Mouse (Mus musculus): ENCODE data around the gene Gpatch3.
A peak's percentile ranks its signal among the peaks of the same experiment; 100 is the strongest.

Gpatch3 gene

GRCm38 (mm10) chr4:133574070-133574842, at the start of gene Gpatch3:
Gene Gpatch3 (plus strand): TSS chr4:133574745.
- peak; percentile 87 for DNase-seq (ENCODE audit: low spot score in 2 of 2)

- DNase-seq (ENCODE audit: low spot score in 2 of 2), result no peak
Observed at GRCm38 (mm10) chr4:133527788-133528187, 46.8 kb upstream of the Gpatch3 start.

GRCm38 (mm10) chr4:133532777-133533176, 41.8 kb upstream of the Gpatch3 start:
- no peak for DNase-seq (ENCODE audit: low spot score in 2 of 2)

GRCm38 (mm10) chr4:133536081-133536480, 38.5 kb upstream of the Gpatch3 start:
- DNase-seq (ENCODE audit: low spot score in 2 of 2), result no peak

GRCm38 (mm10) chr4:133536652-133537051, 37.9 kb upstream of the Gpatch3 start:
- no peak for DNase-seq (ENCODE audit: low spot score in 2 of 2)

- peak; percentile 94 to 96 for DNase-seq (ENCODE audit: low spot score in 2 of 2)
Observed at GRCm38 (mm10) chr4:133545272-133546231, 29.0 kb upstream of the Gpatch3 start, which contains the start of gene Nudc. Gene Nudc (minus strand): TSS chr4:133545996.

GRCm38 (mm10) chr4:133552029-133552428, 22.5 kb upstream of the Gpatch3 start:
- DNase-seq (ENCODE audit: low spot score in 2 of 2), result no peak

GRCm38 (mm10) chr4:133552768-133553447, 21.6 kb upstream of the Gpatch3 start, which contains the start of gene Nr0b2:
Gene Nr0b2 (plus strand): TSS chr4:133553376.
- no peak for DNase-seq (ENCODE audit: low spot score in 2 of 2)

- DNase-seq (ENCODE audit: low spot score in 2 of 2), result no peak
Observed at GRCm38 (mm10) chr4:133553448-133554330, 20.9 kb upstream of the Gpatch3 start.

GRCm38 (mm10) chr4:133557041-133557717, 17.4 kb upstream of the Gpatch3 start:
- DNase-seq (ENCODE audit: low spot score in 2 of 2), result no peak

- DNase-seq (ENCODE audit: low spot score in 2 of 2), result no peak
Observed at GRCm38 (mm10) chr4:133559846-133560245, 14.7 kb upstream of the Gpatch3 start.

GRCm38 (mm10) chr4:133561622-133562021, 12.9 kb upstream of the Gpatch3 start:
- DNase-seq (ENCODE audit: low spot score in 2 of 2), result no peak

GRCm38 (mm10) chr4:133563123-133563571, 11.4 kb upstream of the Gpatch3 start:
- DNase-seq (ENCODE audit: low spot score in 2 of 2), result no peak

GRCm38 (mm10) chr4:133567251-133567650, 7.3 kb upstream of the Gpatch3 start:
- no peak for DNase-seq (ENCODE audit: low spot score in 2 of 2)

GRCm38 (mm10) chr4:133569291-133570065, 5.1 kb upstream of the Gpatch3 start:
- no peak for DNase-seq (ENCODE audit: low spot score in 2 of 2)

- no peak for DNase-seq (ENCODE audit: low spot score in 2 of 2)
Observed at GRCm38 (mm10) chr4:133570066-133570466, 4.5 kb upstream of the Gpatch3 start.

GRCm38 (mm10) chr4:133574843-133575202, 278 bp downstream of the Gpatch3 start:
- DNase-seq (ENCODE audit: low spot score in 2 of 2), result no peak

GRCm38 (mm10) chr4:133577983-133578382, 3.4 kb downstream of the Gpatch3 start:
- DNase-seq (ENCODE audit: low spot score in 2 of 2), result no peak

GRCm38 (mm10) chr4:133583690-133584058, 9.1 kb downstream of the Gpatch3 start:
- DNase-seq (ENCODE audit: low spot score in 2 of 2), result no peak
